ENCODE assay signal across 11 mouse cellular contexts in genomic region chr1:3900354-3900753, GRCm38 (mm10).
DNase-seq lines count a peak whose midpoint lies in the region; ATAC-seq lines count a peak whose summit lies in the region.
"Had no signal": no experiment of that assay in that cellular context is flagged by ENCODE, and none has a peak within 500 bp of the region (broad histone marks: within the 10 kb centered on the region; RNA-seq: fewer than 3 reads in every experiment).

No protein-coding gene starts in this region.

- DNase-seq in frontal cortex, postnatal 25 days (ENCODE audit: low spot score in 2 of 2) = no peak
- peak; percentile 7 to 49 for DNase-seq in layer of hippocampus, adult 18-20 months (ENCODE audit: low spot score in 2 of 2)
- DNase-seq in layer of hippocampus, postnatal 36 days = no peak
- DNase-seq in 3134 (ENCODE audit: extremely low read depth, insufficient read length, low spot score) = peak; percentile 60
- peak; percentile 84 for DNase-seq in brain, adult 2 months (ENCODE audit: low read depth, low spot score)
- no peak for DNase-seq in thymus, postnatal 4 days
- DNase-seq in embryo, embryonic 10 days (ENCODE audit: low spot score) = no peak
- DNase-seq: cerebellum, adult 9-11 months; gastrocnemius, adult 2 months had no signal

- ATAC-seq in frontal cortex, adult (ENCODE audit: low TSS enrichment) = peak; percentile 91
- ATAC-seq: midbrain, embryonic 16.5 days had no signal

Comparison
In these comparisons a context has a peak if more than half of its experiments do, and no peak if none do; other contexts are left out.
1. DNase-seq: peak in layer of hippocampus, adult 18-20 months (2 of 2), 3134 (single experiment) and brain, adult 2 months (single experiment); none in frontal cortex, postnatal 25 days (0 of 2), layer of hippocampus, postnatal 36 days (0 of 2), thymus, postnatal 4 days (single experiment) and embryo, embryonic 10 days (single experiment).